Mouse (Mus musculus): ENCODE results near the gene Lmna. TPM values are rescaled to one million over a fixed set of nuclear protein-coding genes. Genes with fewer than 3 reads are reported as not detected.

Gene Lmna
- polyA plus RNA-seq (2012; rRNA removed): 51.4 and 57.1 TPM in 2 replicates

GRCm38 (mm10) chr3:88509692-88510420, at the start of gene Lmna:
Lmna (minus strand) TSS chr3:88509956.
- DNase-seq: peak; percentile 93 to 95
- 2% methylated on average over 31 of the region's 31 CpGs for WGBS
- no peaks in the 10 kb centered on the region for H3K27me3 ChIP-seq (ENCODE audit: control insufficient read depth, insufficient read depth, low read length)
- H3K4me3 ChIP-seq (replicated peaks; ENCODE audit: insufficient read depth, low read depth, low read length): peak within 1 kb of the TSS; percentile 56
- TF ChIP-seq POLR2A (IDR thresholded peaks at IDR 0.05; ENCODE audit: borderline replicate concordance, insufficient read depth, low read length): peak; percentile 68; the same call in 1 of the 2 replicates
- TF ChIP-seq CTCF (IDR thresholded peaks at IDR 0.05; ENCODE audit: borderline replicate concordance, insufficient read depth, low read depth, low read length): peak; percentile 50; the same call in 1 of the 2 replicates
- peaks cover 3% of the 10 kb centered on the region; the same call in 1 of the 2 replicates for H3K4me1 ChIP-seq (ENCODE audit: control insufficient read depth, insufficient read depth, low read length)
- peak within 1 kb of the TSS; percentile 68 for H3K27ac ChIP-seq (ENCODE audit: insufficient read depth, low read length)

GRCm38 (mm10) chr3:88556616-88557015, 46.9 kb upstream of the Lmna start:
- no peak overlapping the region for H3K27ac ChIP-seq (ENCODE audit: insufficient read depth, low read length)
- no peaks in the 10 kb centered on the region for H3K27me3 ChIP-seq (ENCODE audit: control insufficient read depth, insufficient read depth, low read length)
- WGBS: 74% methylated on average over 8 of the region's 8 CpGs
- TF ChIP-seq CTCF (IDR thresholded peaks at IDR 0.05; ENCODE audit: borderline replicate concordance, insufficient read depth, low read depth, low read length): no peak
- no peak for TF ChIP-seq POLR2A (IDR thresholded peaks at IDR 0.05; ENCODE audit: borderline replicate concordance, insufficient read depth, low read length)
- DNase-seq: no peak
- H3K4me1 ChIP-seq (ENCODE audit: control insufficient read depth, insufficient read depth, low read length): peaks cover 9% of the 10 kb centered on the region
- no peak overlapping the region for H3K4me3 ChIP-seq (replicated peaks; ENCODE audit: insufficient read depth, low read depth, low read length)

DNA sequence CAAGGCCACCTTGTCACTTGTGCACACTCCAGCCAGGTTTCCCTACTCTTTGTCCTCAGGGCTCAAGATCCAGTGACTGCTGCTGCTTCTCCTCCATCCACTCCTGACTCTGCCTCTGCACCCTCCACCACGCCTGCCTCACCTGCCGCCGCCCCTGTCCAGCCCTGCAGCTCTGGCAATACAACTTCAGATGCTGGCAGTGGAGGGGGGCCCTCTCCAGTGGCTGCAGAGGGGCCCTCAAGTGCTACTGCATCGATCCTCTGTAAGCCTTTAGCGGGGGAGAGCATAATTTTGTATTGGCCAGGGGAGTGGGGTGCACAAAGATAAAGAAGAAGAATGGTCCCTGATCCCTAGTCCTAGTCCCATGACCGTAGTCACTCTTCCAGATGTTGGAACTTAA, 46.0 kb upstream of the Lmna start:
- Histone ChIP-seq H3K27ac (ENCODE audit: insufficient read depth, low read length) (no peak overlapping the region), H3K4me3 (replicated peaks; ENCODE audit: insufficient read depth, low read depth, low read length) (no peak overlapping the region), H3K27me3 (ENCODE audit: control insufficient read depth, insufficient read depth, low read length) (no peaks in the 10 kb centered on the region), H3K4me1 (ENCODE audit: control insufficient read depth, insufficient read depth, low read length) (peaks cover 11% of the 10 kb centered on the region)
- no peak for TF ChIP-seq CTCF (IDR thresholded peaks at IDR 0.05; ENCODE audit: borderline replicate concordance, insufficient read depth, low read depth, low read length)
- TF ChIP-seq POLR2A (IDR thresholded peaks at IDR 0.05; ENCODE audit: borderline replicate concordance, insufficient read depth, low read length): no peak
- 97% methylated on average over 6 of the region's 6 CpGs for WGBS
- DNase-seq: no peak

DNA sequence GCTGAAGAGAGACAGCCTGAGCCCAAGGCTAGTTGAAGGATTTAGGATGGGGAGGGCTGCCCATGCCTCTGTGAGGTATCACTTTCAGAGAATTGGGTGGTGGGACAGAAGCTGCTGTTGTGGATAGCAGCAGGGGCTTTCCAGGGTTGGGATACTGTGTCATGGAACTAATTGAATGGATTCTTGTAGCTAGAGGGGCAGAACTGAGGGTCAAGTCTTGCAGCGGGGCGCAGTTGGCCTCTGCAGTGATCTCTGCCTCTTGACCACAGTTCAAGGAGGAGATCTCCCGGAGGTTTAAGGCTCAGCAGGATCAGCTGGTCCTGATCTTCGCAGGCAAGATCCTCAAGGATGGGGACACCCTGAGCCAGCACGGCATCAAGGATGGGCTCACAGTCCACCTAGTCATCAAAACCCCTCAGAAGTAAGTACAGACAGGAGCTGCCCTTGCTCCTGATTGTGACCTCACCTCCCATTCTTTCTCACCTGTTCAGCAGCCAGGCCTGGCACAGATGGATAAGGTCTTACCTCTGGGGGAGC, 45.4 kb upstream of the Lmna start:
- no peak overlapping the region for H3K4me3 ChIP-seq (replicated peaks; ENCODE audit: insufficient read depth, low read depth, low read length)
- no peak overlapping the region for H3K27ac ChIP-seq (ENCODE audit: insufficient read depth, low read length)
- no peaks in the 10 kb centered on the region for H3K27me3 ChIP-seq (ENCODE audit: control insufficient read depth, insufficient read depth, low read length)
- DNase-seq: no peak
- TF ChIP-seq POLR2A (IDR thresholded peaks at IDR 0.05; ENCODE audit: borderline replicate concordance, insufficient read depth, low read length): no peak
- no peak for TF ChIP-seq CTCF (IDR thresholded peaks at IDR 0.05; ENCODE audit: borderline replicate concordance, insufficient read depth, low read depth, low read length)
- WGBS: 67% methylated on average over 5 of the region's 5 CpGs
- H3K4me1 ChIP-seq (ENCODE audit: control insufficient read depth, insufficient read depth, low read length): peaks cover 14% of the 10 kb centered on the region

DNA sequence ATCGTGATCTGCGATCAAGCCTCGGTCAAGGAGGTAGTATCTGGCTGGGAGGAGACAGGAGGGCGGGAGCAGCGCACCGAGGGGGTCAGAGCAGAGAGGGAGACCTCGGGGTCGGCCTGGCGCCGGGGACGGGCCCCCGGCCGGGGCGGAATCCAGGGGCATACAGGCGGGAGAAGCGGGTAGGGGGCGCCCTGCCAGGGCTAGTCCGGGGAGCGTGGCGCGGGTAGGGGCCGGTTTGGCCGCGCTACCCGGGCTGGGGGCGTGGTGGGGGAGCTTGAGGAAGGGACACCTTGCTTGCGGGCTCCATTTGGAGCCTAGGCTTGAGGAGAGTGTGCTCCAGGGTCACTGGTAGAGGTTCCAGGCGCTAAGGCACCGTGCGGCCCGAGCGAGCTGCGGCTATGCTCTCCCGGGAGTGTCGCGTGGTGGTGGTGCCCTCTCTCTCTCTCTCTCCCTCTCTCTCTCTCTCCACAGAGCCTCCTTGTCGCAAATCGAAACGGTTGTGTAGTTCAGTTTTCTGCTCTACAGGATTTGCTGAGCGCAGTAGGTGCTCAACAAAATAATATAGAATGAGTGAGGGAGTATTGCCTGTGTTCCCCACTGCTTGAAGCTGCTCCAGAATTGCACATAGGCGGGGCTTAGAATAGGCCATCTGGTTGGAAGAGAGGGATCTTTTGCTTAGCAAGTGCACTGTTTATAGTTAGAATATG, 44.3 kb upstream of the Lmna start:
- Histone ChIP-seq H3K27ac (ENCODE audit: insufficient read depth, low read length) (peak overlapping the region; percentile 80), H3K4me3 (replicated peaks; ENCODE audit: insufficient read depth, low read depth, low read length) (peak overlapping the region; percentile 93), H3K4me1 (ENCODE audit: control insufficient read depth, insufficient read depth, low read length) (peaks cover 18% of the 10 kb centered on the region), H3K27me3 (ENCODE audit: control insufficient read depth, insufficient read depth, low read length) (no peaks in the 10 kb centered on the region)
- 1% methylated on average over 41 of the region's 41 CpGs for WGBS
- DNase-seq: peak in 1 of 2 experiments; percentile 66
- TF ChIP-seq POLR2A (IDR thresholded peaks at IDR 0.05; ENCODE audit: borderline replicate concordance, insufficient read depth, low read length): no peak
- no peak for TF ChIP-seq CTCF (IDR thresholded peaks at IDR 0.05; ENCODE audit: borderline replicate concordance, insufficient read depth, low read depth, low read length)

- peak; percentile 89 to 92 for DNase-seq
- TF ChIP-seq POLR2A (IDR thresholded peaks at IDR 0.05; ENCODE audit: borderline replicate concordance, insufficient read depth, low read length) (peak; percentile 37; the same call in 1 of the 2 replicates), CTCF (IDR thresholded peaks at IDR 0.05; ENCODE audit: borderline replicate concordance, insufficient read depth, low read depth, low read length) (peak; percentile 62)
- WGBS: 1% methylated on average over 36 of the region's 37 CpGs
- Histone ChIP-seq H3K4me1 (ENCODE audit: control insufficient read depth, insufficient read depth, low read length) (peaks cover 18% of the 10 kb centered on the region), H3K4me3 (replicated peaks; ENCODE audit: insufficient read depth, low read depth, low read length) (peak within 1 kb of the TSS; percentile 93), H3K27ac (ENCODE audit: insufficient read depth, low read length) (peak within 1 kb of the TSS; percentile 84), H3K27me3 (ENCODE audit: control insufficient read depth, insufficient read depth, low read length) (no peaks in the 10 kb centered on the region)
These were observed 43.7 kb upstream of the Lmna start, which contains the start of gene Ubqln4 for GRCm38 (mm10) chr3:88553525-88553879. Ubqln4 (plus strand) TSS chr3:88553758.

- under 1% methylated on average over 48 of the region's 48 CpGs for WGBS
- TF ChIP-seq POLR2A (IDR thresholded peaks at IDR 0.05; ENCODE audit: borderline replicate concordance, insufficient read depth, low read length) (peak; percentile 96), CTCF (IDR thresholded peaks at IDR 0.05; ENCODE audit: borderline replicate concordance, insufficient read depth, low read depth, low read length) (no peak)
- DNase-seq: peak; percentile 98 to 99
These were observed 43.1 kb upstream of the Lmna start, which contains the start of gene Lamtor2 for GRCm38 (mm10) chr3:88552676-88553524. Lamtor2 (minus strand) TSS chr3:88553074.

More at GRCm38 (mm10) chr3:88552676-88553524, 43.1 kb upstream of the Lmna start, which contains the start of gene Lamtor2:
- Histone ChIP-seq H3K4me3 (replicated peaks; ENCODE audit: insufficient read depth, low read depth, low read length) (peak within 1 kb of the TSS; percentile 93), H3K27ac (ENCODE audit: insufficient read depth, low read length) (peak within 1 kb of the TSS; percentile 84), H3K4me1 (ENCODE audit: control insufficient read depth, insufficient read depth, low read length) (peaks cover 18% of the 10 kb centered on the region), H3K27me3 (ENCODE audit: control insufficient read depth, insufficient read depth, low read length) (no peaks in the 10 kb centered on the region)
